Mouse (Mus musculus) spleen, postnatal 14 days (tissue): ENCODE measurements around the gene Cpa5.

Experiments
- DNase-seq, 2 experiments: peaks; one replicate each; pipeline ENCODE4 v3.0.0; 2021 to 2022; ENCODE audit warnings: low spot score in 2 of 2

Cpa5 gene

GRCm38 (mm10) chr6:30604342-30604867 lies 6.4 kb upstream of the Cpa5 start:
- DNase-seq: no peak

GRCm38 (mm10) chr6:30605111-30605510 lies 5.7 kb upstream of the Cpa5 start:
- DNase-seq: no peak

- DNase-seq: no peak
Measured at GRCm38 (mm10) chr6:30605672-30606071, 5.1 kb upstream of the Cpa5 start.

GRCm38 (mm10) chr6:30611212-30611611 lies 402 bp downstream of the Cpa5 start:
- no peak for DNase-seq

- no peak for DNase-seq
Measured at GRCm38 (mm10) chr6:30614251-30614650, 3.4 kb downstream of the Cpa5 start.

GRCm38 (mm10) chr6:30615741-30616140 lies 4.9 kb downstream of the Cpa5 start:
- no peak for DNase-seq

GRCm38 (mm10) chr6:30616491-30616941 lies 5.7 kb downstream of the Cpa5 start:
- DNase-seq: no peak

GRCm38 (mm10) chr6:30617020-30617958 lies 6.5 kb downstream of the Cpa5 start:
- no peak for DNase-seq

GRCm38 (mm10) chr6:30617959-30618590 lies 7.3 kb downstream of the Cpa5 start:
- DNase-seq: no peak

GRCm38 (mm10) chr6:30618735-30619134 lies 7.9 kb downstream of the Cpa5 start:
- no peak for DNase-seq

- DNase-seq: no peak
Measured at GRCm38 (mm10) chr6:30619606-30620005, 8.8 kb downstream of the Cpa5 start.

GRCm38 (mm10) chr6:30620591-30620990 lies 9.8 kb downstream of the Cpa5 start:
- DNase-seq: no peak

GRCm38 (mm10) chr6:30620994-30621393 lies 10.2 kb downstream of the Cpa5 start:
- DNase-seq: no peak

GRCm38 (mm10) chr6:30621986-30622389 lies 11.2 kb downstream of the Cpa5 start:
- DNase-seq: no peak

GRCm38 (mm10) chr6:30624763-30625162 lies 14.0 kb downstream of the Cpa5 start:
- DNase-seq: no peak

GRCm38 (mm10) chr6:30628152-30628551 lies 17.3 kb downstream of the Cpa5 start:
- no peak for DNase-seq

- no peak for DNase-seq
Measured at GRCm38 (mm10) chr6:30629989-30630388, 19.2 kb downstream of the Cpa5 start.

GRCm38 (mm10) chr6:30635361-30635862 lies 24.6 kb downstream of the Cpa5 start:
- no peak for DNase-seq

GRCm38 (mm10) chr6:30636186-30636842 lies 25.5 kb downstream of the Cpa5 start:
- DNase-seq: no peak

GRCm38 (mm10) chr6:30638674-30639268 lies 28.0 kb downstream of the Cpa5 start, which contains the start of gene Cpa1:
Cpa1 (plus strand) TSS chr6:30639218.
- DNase-seq: no peak

- no peak for DNase-seq
Measured at GRCm38 (mm10) chr6:30643694-30644460, 33.1 kb downstream of the Cpa5 start.
